Mouse (Mus musculus): ENCODE measurements around the gene Cass4. TPM values are rescaled to one million over a fixed set of nuclear protein-coding genes. Genes with fewer than 3 reads are reported as not detected.

Gene Cass4
- polyA plus RNA-seq, 1 experiment, result 0.46 TPM

DNA sequence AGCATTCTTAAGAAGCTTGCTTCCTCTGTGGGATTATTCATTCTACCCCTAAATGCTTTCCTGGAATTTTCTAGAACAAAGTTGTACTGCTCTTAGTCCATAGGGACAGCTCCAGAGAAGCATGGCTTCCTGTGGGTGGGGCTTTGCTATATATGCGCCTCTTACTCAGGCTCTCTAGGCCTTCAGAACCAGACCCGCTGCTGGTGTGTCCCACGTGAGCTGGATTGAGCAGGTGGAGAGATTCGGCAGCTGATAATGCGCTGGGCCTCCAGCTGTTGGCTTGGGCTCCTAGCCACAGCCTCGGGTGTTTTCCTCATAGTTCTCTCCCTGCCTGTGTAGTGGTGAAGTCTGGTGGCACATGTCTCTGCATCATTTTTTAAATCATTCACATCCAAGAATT, 57.0 kb downstream of the Cass4 start:
- H3K27ac ChIP-seq (ENCODE audit: insufficient read depth, low read length), result no peak overlapping the region
- no peaks in the 10 kb centered on the region for H3K4me1 ChIP-seq (ENCODE audit: control insufficient read depth, insufficient read depth, low read length)
- TF ChIP-seq CTCF (IDR thresholded peaks at IDR 0.05; ENCODE audit: extremely low read depth, insufficient read depth, low read length) (no peak), POLR2A (IDR thresholded peaks at IDR 0.05; ENCODE audit: extremely low read depth, insufficient read depth, low read length) (no peak)
- H3K4me3 ChIP-seq (ENCODE audit: insufficient read depth, low read length), result no peak overlapping the region

DNA sequence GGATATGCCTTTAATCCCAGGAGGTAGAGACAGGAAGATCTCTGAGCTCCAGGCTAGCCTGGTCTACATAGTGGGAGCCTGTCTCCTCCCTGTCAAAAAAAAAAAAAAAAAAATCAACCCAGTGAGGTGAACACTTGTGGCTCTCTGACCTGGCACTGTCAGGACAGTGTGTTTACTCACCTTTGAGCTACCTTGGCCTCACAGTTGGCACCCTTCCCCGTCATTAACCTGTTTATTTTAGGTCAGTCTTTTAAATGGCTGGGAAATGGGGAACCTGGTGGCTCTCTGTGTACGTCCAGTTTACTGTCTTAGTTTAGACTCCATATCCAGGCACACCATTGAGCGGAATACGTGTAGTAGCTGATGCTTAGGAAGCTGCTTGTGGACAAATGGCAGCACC, 58.4 kb downstream of the Cass4 start:
- Histone ChIP-seq H3K27ac (ENCODE audit: insufficient read depth, low read length) (no peak overlapping the region), H3K4me3 (ENCODE audit: insufficient read depth, low read length) (no peak overlapping the region), H3K4me1 (ENCODE audit: control insufficient read depth, insufficient read depth, low read length) (no peaks in the 10 kb centered on the region)
- TF ChIP-seq POLR2A (IDR thresholded peaks at IDR 0.05; ENCODE audit: extremely low read depth, insufficient read depth, low read length) (no peak), CTCF (IDR thresholded peaks at IDR 0.05; ENCODE audit: extremely low read depth, insufficient read depth, low read length) (no peak)

DNA sequence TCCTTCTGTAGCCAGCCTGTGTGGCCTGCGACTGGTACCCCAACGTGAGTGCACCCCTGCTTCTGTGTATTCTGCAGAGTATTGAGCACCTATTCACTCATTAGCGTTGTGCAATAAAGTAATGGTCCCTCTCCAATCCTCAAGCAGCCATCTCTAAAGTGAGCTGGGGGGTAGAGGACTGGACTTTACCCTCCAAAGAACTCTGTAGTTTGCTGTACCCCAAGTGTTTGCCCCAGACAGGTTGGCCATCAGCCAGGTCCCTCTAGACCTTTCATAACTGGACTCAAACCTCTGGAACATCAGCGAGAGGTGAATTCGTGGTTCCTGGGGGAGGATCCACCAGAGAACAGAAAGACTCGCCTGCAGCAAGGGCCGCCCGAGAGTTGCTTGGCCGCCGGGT, 58.9 kb downstream of the Cass4 start:
- Histone ChIP-seq H3K4me1 (ENCODE audit: control insufficient read depth, insufficient read depth, low read length) (no peaks in the 10 kb centered on the region), H3K4me3 (ENCODE audit: insufficient read depth, low read length) (no peak overlapping the region), H3K27ac (ENCODE audit: insufficient read depth, low read length) (no peak overlapping the region)
- TF ChIP-seq POLR2A (IDR thresholded peaks at IDR 0.05; ENCODE audit: extremely low read depth, insufficient read depth, low read length) (no peak), CTCF (IDR thresholded peaks at IDR 0.05; ENCODE audit: extremely low read depth, insufficient read depth, low read length) (no peak)

DNA sequence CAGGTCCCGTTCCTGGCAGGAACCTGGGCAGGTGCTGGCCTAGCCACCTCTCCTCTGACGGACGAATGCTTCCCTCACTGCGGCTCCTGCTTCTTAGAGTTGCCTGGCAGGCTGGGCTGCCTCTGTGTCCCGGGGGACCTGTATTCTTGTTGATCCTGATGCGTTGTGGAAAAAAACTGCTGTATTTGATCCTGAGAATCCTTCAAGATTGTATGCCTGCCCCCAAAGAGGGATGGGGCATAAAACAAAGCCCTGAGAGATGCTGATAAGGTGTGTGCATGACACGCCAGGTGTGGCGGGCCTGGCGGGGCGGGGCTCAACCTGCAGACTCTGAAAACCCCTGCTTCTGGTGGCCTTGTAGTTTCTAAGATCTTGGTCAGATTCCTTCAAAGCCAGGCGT, 64.9 kb downstream of the Cass4 start, which contains the start of gene Gcnt7:
Gene Gcnt7, minus strand, starts transcription at position 101 of the 400 bp plus-strand sequence.
- no peak for TF ChIP-seq POLR2A (IDR thresholded peaks at IDR 0.05; ENCODE audit: extremely low read depth, insufficient read depth, low read length)
- Histone ChIP-seq H3K4me3 (ENCODE audit: insufficient read depth, low read length) (no peak within 1 kb of the TSS), H3K4me1 (ENCODE audit: control insufficient read depth, insufficient read depth, low read length) (no peaks in the 10 kb centered on the region), H3K27ac (ENCODE audit: insufficient read depth, low read length) (no peak within 1 kb of the TSS)

DNA sequence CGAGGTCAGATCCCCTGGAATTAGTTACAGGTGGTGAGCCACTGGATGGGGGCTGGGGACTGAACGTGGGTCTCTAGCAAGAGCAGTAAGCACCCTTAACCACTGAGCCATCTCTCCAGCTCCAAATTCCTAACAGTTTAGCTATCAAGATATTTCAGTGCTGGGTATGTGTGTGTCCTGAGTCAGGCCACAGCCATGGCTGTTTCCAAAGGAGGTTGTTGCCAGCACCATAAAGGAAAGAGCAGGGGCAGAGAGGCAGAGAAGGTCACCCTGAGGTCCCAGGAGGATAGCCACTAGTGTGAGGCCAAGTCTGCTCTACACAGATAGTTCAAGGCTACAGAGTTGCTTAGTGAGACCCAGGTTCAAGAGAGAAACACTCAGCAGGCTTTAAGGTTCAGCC, 67.1 kb downstream of the Cass4 start:
- H3K4me3 ChIP-seq (ENCODE audit: insufficient read depth, low read length), result no peak overlapping the region
- H3K4me1 ChIP-seq (ENCODE audit: control insufficient read depth, insufficient read depth, low read length), result no peaks in the 10 kb centered on the region
- no peak for TF ChIP-seq POLR2A (IDR thresholded peaks at IDR 0.05; ENCODE audit: extremely low read depth, insufficient read depth, low read length)
- no peak for TF ChIP-seq CTCF (IDR thresholded peaks at IDR 0.05; ENCODE audit: extremely low read depth, insufficient read depth, low read length)
- no peak overlapping the region for H3K27ac ChIP-seq (ENCODE audit: insufficient read depth, low read length)

DNA sequence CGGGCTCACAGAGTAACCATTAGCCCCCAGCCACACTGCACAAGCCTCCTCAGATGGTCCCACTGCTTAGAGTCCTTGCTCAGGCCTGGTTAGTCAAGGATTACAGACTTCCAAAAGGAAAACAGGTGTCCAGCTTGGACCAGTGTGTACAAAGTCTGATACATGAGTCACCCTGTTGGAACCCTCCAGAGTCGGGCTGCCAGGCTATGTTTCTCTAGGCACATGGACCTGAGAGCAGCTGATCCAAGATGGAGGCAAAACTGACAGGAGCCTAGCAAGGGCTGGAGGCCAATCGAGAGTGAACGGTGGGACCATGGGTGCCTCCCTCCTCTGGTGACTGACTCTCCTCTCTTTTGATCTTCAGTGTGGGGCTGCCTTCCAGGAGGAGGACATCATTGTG, 69.2 kb downstream of the Cass4 start:
- TF ChIP-seq POLR2A (IDR thresholded peaks at IDR 0.05; ENCODE audit: extremely low read depth, insufficient read depth, low read length) (no peak), CTCF (IDR thresholded peaks at IDR 0.05; ENCODE audit: extremely low read depth, insufficient read depth, low read length) (no peak)
- H3K27ac ChIP-seq (ENCODE audit: insufficient read depth, low read length), result no peak overlapping the region
- H3K4me1 ChIP-seq (ENCODE audit: control insufficient read depth, insufficient read depth, low read length), result no peaks in the 10 kb centered on the region
- no peak overlapping the region for H3K4me3 ChIP-seq (ENCODE audit: insufficient read depth, low read length)

DNA sequence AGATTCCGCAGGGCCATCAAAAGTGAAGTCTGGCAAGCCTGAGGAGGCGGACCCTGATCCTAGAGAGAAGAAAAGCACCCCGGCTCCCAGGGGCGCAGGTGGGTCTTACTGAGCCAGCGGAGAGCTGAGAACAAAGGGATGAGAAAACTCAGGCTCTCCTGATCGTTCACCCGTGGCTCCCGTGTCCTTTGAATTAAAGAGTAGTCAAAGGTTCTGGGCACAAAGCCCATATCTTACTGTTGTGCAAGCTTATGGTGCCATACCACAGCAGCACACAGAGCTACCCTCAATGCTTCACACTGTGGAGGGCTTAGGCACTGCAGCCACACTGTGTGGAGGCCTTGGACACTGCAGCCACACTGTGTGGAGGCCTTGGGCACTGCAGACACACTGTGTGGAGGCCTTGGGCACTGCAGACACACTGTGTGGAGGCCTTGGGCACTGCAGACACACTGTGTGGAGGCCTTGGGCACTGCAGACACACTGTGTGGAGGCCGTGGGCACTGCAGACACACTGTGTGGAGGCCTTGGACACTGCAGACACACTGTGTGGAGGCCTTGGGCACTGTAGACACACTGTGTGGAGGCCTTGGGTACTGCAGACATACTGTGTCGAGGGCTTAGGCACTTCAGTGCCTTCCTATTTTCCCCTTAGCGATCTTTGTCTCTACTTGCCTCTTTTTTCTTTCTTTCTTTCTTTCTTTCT, 73.0 kb downstream of the Cass4 start:
- Histone ChIP-seq H3K4me3 (ENCODE audit: insufficient read depth, low read length) (no peak overlapping the region), H3K27ac (ENCODE audit: insufficient read depth, low read length) (no peak overlapping the region), H3K4me1 (ENCODE audit: control insufficient read depth, insufficient read depth, low read length) (no peaks in the 10 kb centered on the region)
- no peak for TF ChIP-seq CTCF (IDR thresholded peaks at IDR 0.05; ENCODE audit: extremely low read depth, insufficient read depth, low read length)
- TF ChIP-seq POLR2A (IDR thresholded peaks at IDR 0.05; ENCODE audit: extremely low read depth, insufficient read depth, low read length), result no peak

DNA sequence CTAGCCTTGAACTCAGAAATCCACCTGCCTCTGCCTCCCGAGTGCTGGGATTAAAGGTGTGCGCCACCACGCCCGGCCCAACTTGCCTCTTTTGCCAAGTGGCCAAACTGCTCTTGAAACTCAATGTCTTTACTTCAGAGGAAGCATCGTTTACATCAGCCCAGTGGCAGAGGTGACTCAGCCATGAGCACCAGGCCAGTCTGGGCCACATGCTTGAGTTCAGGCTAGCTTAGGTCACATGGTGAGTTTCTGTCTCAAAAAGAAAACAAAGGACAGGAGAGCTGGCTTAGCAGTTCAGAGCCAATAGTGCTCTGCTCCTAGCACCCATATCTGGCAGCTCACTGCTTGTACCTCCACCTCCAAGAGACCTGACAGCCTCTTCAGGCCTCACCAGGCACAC, 73.6 kb downstream of the Cass4 start:
- no peak for TF ChIP-seq CTCF (IDR thresholded peaks at IDR 0.05; ENCODE audit: extremely low read depth, insufficient read depth, low read length)
- H3K4me1 ChIP-seq (ENCODE audit: control insufficient read depth, insufficient read depth, low read length), result no peaks in the 10 kb centered on the region
- no peak overlapping the region for H3K4me3 ChIP-seq (ENCODE audit: insufficient read depth, low read length)
- H3K27ac ChIP-seq (ENCODE audit: insufficient read depth, low read length), result no peak overlapping the region

DNA sequence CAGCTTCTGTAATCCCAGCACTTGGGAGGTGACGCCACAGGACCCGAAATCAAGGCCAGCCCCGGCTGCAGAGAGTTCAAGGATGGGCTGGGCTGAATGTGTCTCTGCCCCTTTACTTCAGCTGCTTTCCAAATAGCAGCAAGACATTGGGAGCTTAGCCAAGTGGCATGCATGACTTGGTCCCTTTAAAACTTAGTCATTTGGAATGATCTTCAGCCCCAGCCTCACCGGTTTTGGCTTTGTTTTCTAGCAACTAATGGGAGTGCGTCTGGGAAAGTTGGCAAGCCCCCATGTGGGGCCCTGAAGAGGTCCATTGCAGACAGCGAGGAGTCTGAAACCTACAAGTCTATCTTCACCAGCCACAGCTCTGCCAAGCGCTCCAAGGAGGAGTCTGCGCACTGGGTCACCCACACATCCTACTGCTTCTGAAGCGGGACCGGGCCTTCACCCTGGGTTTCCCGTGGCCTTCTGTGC, 74.8 kb downstream of the Cass4 start:
- TF ChIP-seq POLR2A (IDR thresholded peaks at IDR 0.05; ENCODE audit: extremely low read depth, insufficient read depth, low read length) (no peak), CTCF (IDR thresholded peaks at IDR 0.05; ENCODE audit: extremely low read depth, insufficient read depth, low read length) (no peak)
- Histone ChIP-seq H3K27ac (ENCODE audit: insufficient read depth, low read length) (no peak overlapping the region), H3K4me3 (ENCODE audit: insufficient read depth, low read length) (no peak overlapping the region), H3K4me1 (ENCODE audit: control insufficient read depth, insufficient read depth, low read length) (no peaks in the 10 kb centered on the region)

DNA sequence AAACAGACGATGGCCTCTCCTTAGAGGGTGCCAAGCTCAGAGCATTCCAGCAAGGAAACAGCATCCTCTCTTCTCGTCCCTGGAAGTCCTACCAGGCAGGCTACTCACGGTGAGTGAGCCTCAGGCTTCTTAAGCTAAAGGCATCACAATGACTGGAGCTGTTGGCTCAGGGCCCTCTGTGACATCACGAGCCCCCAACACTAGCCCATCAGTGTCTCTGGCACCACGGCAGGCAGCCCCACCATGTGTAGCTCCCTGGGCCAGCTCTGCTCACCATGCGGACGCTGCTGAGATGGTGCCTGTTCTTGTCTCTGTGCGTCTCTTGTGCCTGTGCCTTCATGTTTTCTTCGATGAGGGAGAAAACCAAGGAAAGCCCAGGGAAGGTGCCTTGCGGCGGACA, 78.7 kb downstream of the Cass4 start, which contains the start of gene Fam209:
Gene Fam209, plus strand, starts transcription at position 203 of the 400 bp plus-strand sequence.
- Histone ChIP-seq H3K4me1 (ENCODE audit: control insufficient read depth, insufficient read depth, low read length) (no peaks in the 10 kb centered on the region), H3K4me3 (ENCODE audit: insufficient read depth, low read length) (no peak within 1 kb of the TSS), H3K27ac (ENCODE audit: insufficient read depth, low read length) (no peak within 1 kb of the TSS)
- TF ChIP-seq CTCF (IDR thresholded peaks at IDR 0.05; ENCODE audit: extremely low read depth, insufficient read depth, low read length), result no peak
- no peak for TF ChIP-seq POLR2A (IDR thresholded peaks at IDR 0.05; ENCODE audit: extremely low read depth, insufficient read depth, low read length)

All from cortical plate, adult 2 months (tissue).